Mouse (Mus musculus) thymus, adult 2 months (tissue): ENCODE results near the gene Mctp1.

Experiments used
- CTCF ChIP-seq: fragments of 200-500 bp; IDR thresholded peaks from 2 replicates; pipeline ENCODE4 v1.5.1; 2012; ENCODE audit warnings: mild to moderate bottlenecking, control low read depth, low read length, moderate library complexity, borderline replicate concordance; ENCODE audit not compliant: control insufficient read depth, poor library complexity, insufficient read depth; ENCODE audit errors: extremely low read depth
- POLR2A ChIP-seq: fragments of 200-500 bp; IDR thresholded peaks from 2 replicates; pipeline ENCODE4 v1.6.1; 2012; ENCODE audit warnings: mild to moderate bottlenecking, low read length, control low read depth, moderate library complexity; ENCODE audit not compliant: control insufficient read depth, poor library complexity, insufficient read depth; ENCODE audit errors: extremely low read depth

DNA sequence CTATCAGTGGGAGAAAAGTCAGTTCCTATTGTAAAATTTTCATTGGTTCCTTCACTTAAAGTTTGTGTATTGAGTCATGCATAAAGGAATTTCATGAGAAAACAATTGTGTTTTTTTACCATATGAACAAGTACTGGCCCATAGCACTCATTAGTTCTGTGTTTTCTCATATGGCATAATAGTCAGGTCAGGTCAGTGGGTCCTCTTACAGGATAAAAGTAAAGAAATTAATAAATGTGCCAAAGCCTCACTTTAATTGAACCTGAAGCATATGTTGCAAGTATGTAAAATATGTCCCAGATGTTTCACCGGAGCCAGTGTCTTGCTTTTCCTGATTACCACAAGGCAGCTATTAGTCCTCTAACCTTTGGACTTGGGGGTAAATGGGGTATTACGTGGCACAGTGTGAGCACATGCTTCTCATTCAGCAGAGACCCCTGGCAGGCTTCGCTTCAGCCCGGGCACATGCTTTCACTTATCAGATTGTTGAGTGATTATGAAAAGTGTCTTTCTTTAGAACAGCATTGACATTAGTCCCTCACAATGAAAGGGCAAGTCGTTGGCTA is 543.6 kb downstream of the Mctp1 start:
- TF ChIP-seq CTCF = no peak
- TF ChIP-seq POLR2A = no peak
